Mouse (Mus musculus) thymus, postnatal 25 days (tissue): ENCODE results near the gene Tirap.
A peak's percentile ranks its signal among the peaks of the same experiment; 100 is the strongest.

Experiments
- DNase-seq: peaks from one replicate; pipeline ENCODE4 v3.0.0; 2022

Tirap gene

GRCm38 (mm10) chr9:35199772-35200471 is at the start of gene Tirap, which contains the start of gene Srpr:
Tirap (minus strand) TSS chr9:35200291.
Srpr (plus strand) TSS chr9:35200175.
- peak; percentile 83 for DNase-seq

GRCm38 (mm10) chr9:35249476-35249875 is 49.4 kb upstream of the Tirap start:
- no peak for DNase-seq

DNA sequence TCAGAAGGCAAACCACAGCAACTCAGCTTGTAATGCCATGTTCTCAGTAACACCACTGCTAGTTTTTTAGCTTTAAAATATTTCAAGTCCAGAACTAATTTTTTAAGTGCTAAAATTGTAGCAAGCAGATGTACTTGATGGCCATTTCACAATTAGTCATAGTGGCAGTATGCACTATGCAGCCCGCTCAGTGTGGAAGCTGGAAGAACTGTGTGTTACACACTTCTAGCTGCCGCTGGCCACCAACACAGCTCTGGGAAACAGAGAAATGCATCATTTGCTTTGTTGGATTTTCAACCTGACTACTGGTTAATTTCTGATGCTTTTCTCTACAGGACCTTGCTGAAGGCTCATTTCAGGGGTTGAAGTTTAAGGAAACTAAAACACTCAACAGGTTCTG is 47.3 kb upstream of the Tirap start:
- no peak for DNase-seq

DNA sequence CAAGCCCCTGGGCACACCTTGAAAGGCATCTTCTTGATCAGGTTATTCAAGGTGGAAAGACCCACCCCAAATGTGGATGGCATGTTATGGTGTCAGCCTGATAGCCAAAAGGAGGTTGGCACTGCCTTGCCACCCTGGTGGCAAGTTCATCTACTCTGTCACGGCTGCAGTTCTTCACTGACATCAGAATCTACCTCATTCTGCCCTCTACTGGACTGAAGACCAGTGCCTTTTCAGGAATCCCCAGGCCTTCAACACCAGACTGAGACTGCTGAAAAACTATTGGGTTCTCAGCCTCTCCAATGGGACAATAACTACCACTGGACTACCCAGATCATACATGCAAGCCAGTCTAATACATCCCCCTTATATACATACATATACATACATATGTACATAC is 39.6 kb upstream of the Tirap start:
- DNase-seq = no peak

DNA sequence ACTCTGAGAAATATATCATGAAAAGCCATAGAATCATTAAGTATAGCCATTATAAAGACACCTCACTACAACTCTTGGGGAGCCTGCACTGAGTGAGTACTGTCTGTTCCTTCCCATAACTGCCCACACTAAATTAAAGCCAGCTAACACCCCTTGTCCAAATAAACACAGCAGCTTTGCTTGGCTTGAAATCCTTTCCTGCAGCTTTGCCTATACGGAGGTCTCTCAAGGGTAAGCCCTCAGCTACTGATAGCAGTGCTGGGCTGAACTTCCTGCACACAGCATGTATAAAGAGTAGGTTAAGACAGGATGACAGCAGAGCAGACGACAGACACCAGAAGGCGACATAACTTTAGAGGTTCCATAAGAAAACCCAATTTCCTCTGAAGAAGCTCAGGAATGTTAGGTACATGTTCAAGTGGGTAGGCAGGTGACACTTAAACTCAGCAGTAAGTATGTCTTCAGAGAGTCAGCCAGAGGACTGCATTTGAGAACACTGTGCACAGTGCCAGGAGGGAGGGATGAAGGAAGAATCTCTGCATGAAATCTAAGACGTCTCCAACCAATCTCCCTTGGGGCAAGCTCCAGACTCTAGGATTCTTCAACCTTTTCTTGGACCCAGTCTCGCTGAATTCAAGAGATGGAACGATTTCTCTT is 39.0 kb upstream of the Tirap start:
- DNase-seq = no peak

- DNase-seq = no peak
Measured at GRCm38 (mm10) chr9:35238371-35238770, 38.3 kb upstream of the Tirap start.

- no peak for DNase-seq
Measured at GRCm38 (mm10) chr9:35235996-35236395, 35.9 kb upstream of the Tirap start.

DNA sequence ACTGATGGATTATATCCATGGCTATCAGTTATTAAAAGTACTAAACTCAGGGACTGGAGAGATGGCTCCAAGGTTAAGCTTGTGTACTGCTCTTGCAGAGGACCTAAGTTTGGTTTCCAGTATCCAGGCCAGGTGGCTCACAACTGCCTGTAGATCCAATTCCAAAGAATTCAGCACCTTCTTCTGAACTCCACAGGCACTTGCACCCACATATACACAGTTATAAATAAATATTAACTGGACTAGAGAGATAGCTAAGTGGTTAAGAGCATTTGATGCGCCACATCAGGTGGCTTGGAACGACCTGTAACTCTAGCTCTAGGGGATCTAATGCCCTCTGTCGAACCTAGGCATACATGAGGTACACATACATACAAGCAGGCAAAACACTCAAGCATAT is 28.6 kb upstream of the Tirap start:
- DNase-seq = no peak

- no peak for DNase-seq
Measured at GRCm38 (mm10) chr9:35223466-35223865, 23.4 kb upstream of the Tirap start.

- DNase-seq = no peak
Measured at GRCm38 (mm10) chr9:35217963-35218362, 17.9 kb upstream of the Tirap start.

- no peak for DNase-seq
Measured at GRCm38 (mm10) chr9:35211573-35212511, 11.8 kb upstream of the Tirap start.

DNA sequence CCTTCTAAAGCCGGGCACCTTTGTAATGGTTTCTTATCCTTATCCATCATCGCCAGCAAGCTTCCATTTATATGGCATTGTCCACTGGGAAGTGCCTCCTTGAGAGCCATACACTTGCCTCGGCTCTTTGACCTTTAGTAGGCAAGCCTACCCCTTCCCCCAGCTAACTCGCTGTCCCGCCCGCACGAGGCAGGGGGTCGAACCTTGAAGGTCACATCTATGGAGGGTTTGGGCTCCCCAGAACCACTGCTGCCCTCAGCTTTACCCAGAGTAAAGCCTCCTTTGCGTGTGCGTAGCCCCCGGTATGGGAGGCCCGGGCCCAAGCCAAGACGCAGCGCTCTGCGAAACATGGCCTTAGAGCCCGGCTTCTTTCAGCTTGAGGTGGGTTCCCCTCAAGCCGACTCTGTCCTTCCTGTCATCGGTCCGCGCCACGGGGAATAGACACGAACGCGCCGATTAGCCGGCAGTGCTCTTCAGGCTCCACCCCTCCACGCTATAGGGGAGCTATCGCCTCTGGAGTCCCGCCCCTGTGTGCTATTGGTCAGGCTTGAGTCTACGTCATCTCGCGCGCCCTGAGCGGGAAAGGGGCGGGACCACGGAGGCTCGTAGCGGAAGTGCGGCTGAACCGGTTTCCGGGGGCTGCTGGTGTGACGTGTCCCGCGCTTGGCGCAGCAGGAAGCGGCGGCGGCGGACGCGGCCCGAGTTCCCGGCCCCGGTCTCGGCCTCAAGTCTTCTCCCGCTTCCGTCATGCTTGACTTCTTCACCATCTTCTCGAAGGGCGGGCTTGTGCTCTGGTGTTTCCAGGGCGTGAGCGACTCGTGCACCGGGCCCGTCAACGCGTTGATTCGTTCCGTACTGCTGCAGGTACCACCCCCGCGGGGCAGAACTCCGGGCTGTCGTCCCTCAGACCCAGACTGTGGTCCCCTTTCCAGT is 10.7 kb upstream of the Tirap start, which contains the start of gene Foxred1:
TSS of gene Foxred1 (minus strand) at position 514 of the 933 bp plus-strand sequence.
- peak; percentile 99 for DNase-seq

DNA sequence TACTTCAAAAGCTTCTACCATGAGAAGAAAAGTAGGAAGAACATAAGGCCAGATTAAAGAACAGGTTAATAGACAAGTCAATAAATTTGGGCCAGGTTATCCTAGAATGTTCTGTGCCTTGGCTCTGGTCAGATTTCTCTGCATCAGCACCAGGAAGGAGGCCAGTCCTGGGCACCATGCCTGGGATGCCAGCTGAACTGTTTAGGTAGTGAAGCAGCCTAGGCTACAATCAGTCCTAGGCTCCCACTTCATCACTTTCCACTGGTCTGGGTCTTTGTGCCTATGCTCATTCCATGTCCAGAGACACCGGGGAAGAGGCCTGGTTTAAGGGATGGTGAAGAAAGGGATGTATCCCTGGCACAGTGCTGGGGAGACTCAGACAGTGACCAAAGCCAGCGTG is 4.3 kb upstream of the Tirap start:
- DNase-seq = no peak

- DNase-seq = no peak
Measured at GRCm38 (mm10) chr9:35203536-35203935, 3.4 kb upstream of the Tirap start.

DNA sequence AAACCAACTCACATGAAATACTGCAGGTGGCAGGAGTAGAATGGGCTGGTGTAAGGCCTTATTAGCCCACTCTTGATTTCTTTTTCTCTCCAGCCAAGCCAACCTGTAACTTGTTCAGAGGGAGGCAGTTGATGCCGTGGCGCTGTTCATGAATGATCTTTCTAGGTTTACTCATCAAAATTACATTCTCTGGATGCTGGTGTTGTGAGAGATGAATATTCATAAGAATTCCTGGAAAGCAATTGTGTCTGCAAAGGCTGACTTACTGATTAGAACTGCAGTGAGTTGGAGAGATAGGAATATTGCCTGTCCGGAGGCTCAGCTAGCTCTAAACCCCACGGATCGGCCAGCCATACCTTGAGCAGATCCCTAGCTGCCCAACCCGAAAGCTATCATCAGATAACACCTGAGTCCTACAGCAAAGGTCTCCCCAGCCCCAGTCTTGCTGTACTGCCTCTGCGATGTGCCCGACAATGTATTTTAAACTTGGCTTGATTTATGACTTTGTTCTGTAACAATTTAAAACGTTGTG is 504 bp upstream of the Tirap start:
- DNase-seq = no peak

GRCm38 (mm10) chr9:35198945-35199771 is 933 bp downstream of the Tirap start:
- no peak for DNase-seq

- DNase-seq = no peak
Measured at GRCm38 (mm10) chr9:35198351-35198750, 1.7 kb downstream of the Tirap start.

GRCm38 (mm10) chr9:35197625-35198024 is 2.5 kb downstream of the Tirap start:
- DNase-seq = no peak

GRCm38 (mm10) chr9:35194048-35194447 is 6.0 kb downstream of the Tirap start:
- no peak for DNase-seq

DNA sequence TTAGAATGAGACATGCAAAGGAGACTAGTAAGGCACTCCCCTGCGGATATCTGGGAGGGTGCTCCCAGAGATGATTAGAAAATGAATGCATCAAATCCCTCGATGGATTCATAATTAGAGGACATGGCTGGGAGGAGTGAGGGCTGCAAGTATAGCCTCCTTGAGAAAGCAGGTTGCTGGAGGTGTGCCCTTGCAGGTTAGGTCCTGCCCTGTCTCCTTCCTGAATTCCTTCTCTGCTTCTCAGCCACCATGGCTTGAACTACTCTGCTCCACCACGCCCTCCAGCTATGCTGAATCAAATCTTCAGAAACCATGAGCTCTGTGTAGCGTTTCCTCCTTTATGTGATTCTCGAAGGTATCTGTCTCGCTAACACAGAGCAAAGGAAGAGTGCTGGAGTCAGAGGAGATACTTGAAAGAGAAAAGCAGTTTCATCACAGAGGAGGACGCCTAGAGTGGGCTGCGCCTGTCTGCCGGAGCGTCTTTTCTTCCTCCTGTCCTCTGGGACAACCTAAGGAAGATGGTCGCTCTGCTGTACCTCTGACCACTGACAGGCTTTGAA is 7.0 kb downstream of the Tirap start:
- DNase-seq = no peak

DNA sequence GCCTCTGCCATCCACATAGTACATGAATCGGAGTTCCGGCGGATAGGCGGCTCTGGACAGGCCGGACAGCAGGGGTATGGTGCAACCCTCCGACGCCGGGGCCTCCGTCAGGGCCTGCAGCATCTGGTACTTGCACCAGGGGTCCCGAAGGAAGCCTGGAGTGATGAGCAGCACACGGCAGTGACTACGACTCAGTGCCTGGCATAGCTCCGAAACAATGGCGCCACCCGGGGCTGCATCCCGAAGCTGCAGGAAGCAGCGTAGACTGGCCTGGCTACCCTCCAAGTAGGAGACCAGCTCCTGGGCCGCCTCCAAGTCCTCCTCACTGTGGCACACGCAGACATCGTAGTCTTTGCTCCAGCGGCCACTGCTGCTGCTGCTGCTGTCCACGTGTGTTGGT is 11.4 kb downstream of the Tirap start:
- DNase-seq = no peak
